Comparison of ENCODE assay signal across 9 mouse cellular contexts in the genomic region with DNA sequence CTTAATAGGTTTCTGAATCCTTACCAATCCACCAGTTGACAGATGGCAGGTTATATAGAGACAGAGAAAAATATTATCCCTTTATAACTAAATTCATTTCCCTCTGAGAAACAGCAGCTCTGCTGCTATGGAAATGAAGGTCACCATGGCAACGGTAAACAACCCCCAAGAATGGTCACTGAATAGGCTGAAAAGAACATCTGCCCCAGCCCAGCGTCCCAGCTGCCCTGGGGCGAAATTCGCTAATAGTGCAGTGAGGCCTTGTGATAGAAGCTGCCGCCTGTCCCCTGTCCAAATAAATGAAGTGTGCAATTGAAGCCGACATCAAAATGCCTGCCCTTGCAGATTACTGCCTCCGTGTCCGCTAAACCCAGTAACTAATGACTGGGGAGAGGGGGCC.
DNase-seq lines count a peak whose midpoint lies in the region; ATAC-seq and TF ChIP-seq lines count a peak whose summit lies in the region.
"Had no signal": no experiment of that assay in that cellular context is flagged by ENCODE, and none has a peak within 500 bp of the region (broad histone marks: within the 10 kb centered on the region; RNA-seq: fewer than 3 reads in every experiment).

No protein-coding gene starts in this region.

- no peaks in the 10 kb centered on the region for H3K36me3 ChIP-seq in hindbrain, postnatal 0 days (ENCODE audit: insufficient read depth, low read length)
- no peaks in the 10 kb centered on the region for H3K36me3 ChIP-seq in midbrain, postnatal 0 days (ENCODE audit: insufficient read depth, low read length)
- H3K36me3 ChIP-seq in kidney, adult 2 months (ENCODE audit: control insufficient read depth, insufficient read depth, low read length): no peaks in the 10 kb centered on the region

- WGBS in hindbrain, postnatal 0 days: 13% methylated on average over 8 of the region's 8 CpGs
- 16% methylated on average over 8 of the region's 8 CpGs for WGBS in midbrain, postnatal 0 days
- whole genome bisulfite sequencing in kidney, adult 2 months: 72% methylated on average over 8 of the region's 8 CpGs

- no peak overlapping the region for H3K27ac ChIP-seq in hindbrain, postnatal 0 days
- H3K27ac ChIP-seq in midbrain, postnatal 0 days (ENCODE audit: low read depth, low read length): peak overlapping the region; percentile 47; the same call in 1 of the 2 replicates
- no peak overlapping the region for H3K27ac ChIP-seq in kidney, adult 2 months (ENCODE audit: insufficient read depth, low read depth, low read length)
- H3K27ac ChIP-seq: stomach, postnatal 0 days had no signal

- no peak overlapping the region for H3K4me3 ChIP-seq in hindbrain, postnatal 0 days (ENCODE audit: low read length)
- H3K4me3 ChIP-seq in midbrain, postnatal 0 days (ENCODE audit: low read depth, low read length): no peak overlapping the region
- no peak overlapping the region for H3K4me3 ChIP-seq in kidney, adult 2 months (ENCODE audit: insufficient read depth, low read depth, low read length)

- no peaks in the 10 kb centered on the region for H3K27me3 ChIP-seq in hindbrain, postnatal 0 days (ENCODE audit: insufficient read depth, low read length)
- no peaks in the 10 kb centered on the region for H3K27me3 ChIP-seq in midbrain, postnatal 0 days (ENCODE audit: insufficient read depth, low read length)
- H3K27me3 ChIP-seq in kidney, adult 2 months (replicated peaks; ENCODE audit: control insufficient read depth, insufficient read depth, low read length): no peaks in the 10 kb centered on the region

- H3K9ac ChIP-seq in hindbrain, postnatal 0 days (replicated peaks; ENCODE audit: low read length): no peak overlapping the region
- no peak overlapping the region for H3K9ac ChIP-seq in midbrain, postnatal 0 days (replicated peaks; ENCODE audit: low read length, poor library complexity, severe bottlenecking)

- ATAC-seq in hindbrain, postnatal 0 days: peak; percentile 71
- peak; percentile 50; the same call in 1 of the 2 replicates for ATAC-seq in midbrain, postnatal 0 days (ENCODE audit: low FRiP score)

- no peaks in the 10 kb centered on the region for H3K9me3 ChIP-seq in hindbrain, postnatal 0 days (ENCODE audit: low read length)
- H3K9me3 ChIP-seq in midbrain, postnatal 0 days (ENCODE audit: low read length): no peaks in the 10 kb centered on the region

- TF ChIP-seq CTCF in hindbrain, postnatal 0 days (IDR thresholded peaks at IDR 0.05; ENCODE audit: low read depth): no peak
- TF ChIP-seq CTCF in midbrain, postnatal 0 days (IDR thresholded peaks at IDR 0.05): no peak
- no peak for TF ChIP-seq CTCF in kidney, adult 2 months (conservative IDR thresholded peaks at IDR 0.05; ENCODE audit: insufficient read depth, insufficient read length, low read depth, low read length)

- H3K4me2 ChIP-seq in hindbrain, postnatal 0 days (ENCODE audit: low read depth, low read length): 0 out of 2 replicates have a peak overlapping the region, but pooled peaks have one; percentile 1
- H3K4me2 ChIP-seq in midbrain, postnatal 0 days (ENCODE audit: low read depth, low read length, poor library complexity, severe bottlenecking): 0 out of 2 replicates have a peak overlapping the region, but pooled peaks have one; percentile 3

- no peak for TF ChIP-seq POLR2A in kidney, adult 2 months (IDR thresholded peaks at IDR 0.05; ENCODE audit: low read depth, low read length)

- peak; percentile 45 to 52 for DNase-seq in adrenal gland, adult (ENCODE audit: inconsistent age in 2 of 2, low spot score in 1 of 2)
- DNase-seq in adrenal gland, adult 2 months: no peak
- peak; percentile 95 for DNase-seq in embryo, embryonic 10.5 days (ENCODE audit: low spot score)
- DNase-seq in hindbrain, postnatal 0 days (ENCODE audit: low spot score): peak; percentile 91
- peak; percentile 92 for DNase-seq in midbrain, postnatal 0 days (ENCODE audit: low spot score)
- no peak for DNase-seq in kidney, adult 2 months
- no peak for DNase-seq in kidney, postnatal 10 days
- no peak for DNase-seq in kidney, adult 18-20 months

- H3K4me1 ChIP-seq in hindbrain, postnatal 0 days (ENCODE audit: insufficient read depth, low read length): peaks cover 43% of the 10 kb centered on the region
- H3K4me1 ChIP-seq in midbrain, postnatal 0 days (ENCODE audit: insufficient read depth, low read length): peaks cover 25% of the 10 kb centered on the region
- H3K4me1 ChIP-seq in kidney, adult 2 months (ENCODE audit: control insufficient read depth, insufficient read depth, low read length): peaks cover under 1% of the 10 kb centered on the region; the same call in 1 of the 2 replicates

Comparison
In these comparisons a context has a peak if more than half of its experiments do, and no peak if none do; other contexts are left out.
1. DNase-seq: peak in adrenal gland, adult (2 of 2), embryo, embryonic 10.5 days (single experiment), hindbrain, postnatal 0 days (single experiment) and midbrain, postnatal 0 days (single experiment); none in adrenal gland, adult 2 months (single experiment), kidney, adult 2 months (single experiment), kidney, postnatal 10 days (single experiment) and kidney, adult 18-20 months (single experiment).